Mouse (Mus musculus): ENCODE data around the gene Rbks. TPM values are rescaled to one million over a fixed set of nuclear protein-coding genes. Genes with fewer than 3 reads are reported as not detected.
A peak's percentile ranks its signal among the peaks of the same experiment; 100 is the strongest.

Gene Rbks
- polyA plus RNA-seq, 1 experiment: 8.1 TPM

- H3K4me3 ChIP-seq (ENCODE audit: control insufficient read depth, insufficient read depth, low read length): no peak overlapping the region
- no peaks in the 10 kb centered on the region for H3K27me3 ChIP-seq (ENCODE audit: control insufficient read depth, insufficient read depth, low read length)
- WGBS: 96% methylated on average over 5 of the region's 5 CpGs
- no peak for DNase-seq
- no peak overlapping the region for H3K27ac ChIP-seq (ENCODE audit: control insufficient read depth, insufficient read depth, low read length)
- no peaks in the 10 kb centered on the region for H3K4me1 ChIP-seq (replicated peaks; ENCODE audit: control insufficient read depth, insufficient read depth, low read length)
- H3K36me3 ChIP-seq (ENCODE audit: control insufficient read depth, insufficient read depth, low read length): no peaks in the 10 kb centered on the region
- no peak for TF ChIP-seq POLR2A (IDR thresholded peaks at IDR 0.05; ENCODE audit: control insufficient read depth, extremely low read depth, insufficient read depth, low read length, poor library complexity)
- no peak for TF ChIP-seq CTCF (IDR thresholded peaks at IDR 0.05; ENCODE audit: borderline replicate concordance, control insufficient read depth, extremely low read depth, insufficient read depth, low read length, poor library complexity)
Observed at GRCm38 (mm10) chr5:31704971-31705370, 7.5 kb upstream of the Rbks start.

- Histone ChIP-seq H3K36me3 (ENCODE audit: control insufficient read depth, insufficient read depth, low read length) (no peaks in the 10 kb centered on the region), H3K27me3 (ENCODE audit: control insufficient read depth, insufficient read depth, low read length) (no peaks in the 10 kb centered on the region), H3K4me1 (replicated peaks; ENCODE audit: control insufficient read depth, insufficient read depth, low read length) (peaks cover 4% of the 10 kb centered on the region), H3K27ac (ENCODE audit: control insufficient read depth, insufficient read depth, low read length) (no peak overlapping the region), H3K4me3 (ENCODE audit: control insufficient read depth, insufficient read depth, low read length) (no peak overlapping the region)
- no peak for TF ChIP-seq POLR2A (IDR thresholded peaks at IDR 0.05; ENCODE audit: control insufficient read depth, extremely low read depth, insufficient read depth, low read length, poor library complexity)
- TF ChIP-seq CTCF (IDR thresholded peaks at IDR 0.05; ENCODE audit: borderline replicate concordance, control insufficient read depth, extremely low read depth, insufficient read depth, low read length, poor library complexity): no peak
- no peak for DNase-seq
Observed at GRCm38 (mm10) chr5:31699397-31699796, 2.0 kb upstream of the Rbks start.

- TF ChIP-seq CTCF (IDR thresholded peaks at IDR 0.05; ENCODE audit: borderline replicate concordance, control insufficient read depth, extremely low read depth, insufficient read depth, low read length, poor library complexity) (no peak), POLR2A (IDR thresholded peaks at IDR 0.05; ENCODE audit: control insufficient read depth, extremely low read depth, insufficient read depth, low read length, poor library complexity) (no peak)
- no peak overlapping the region for H3K27ac ChIP-seq (ENCODE audit: control insufficient read depth, insufficient read depth, low read length)
- H3K4me3 ChIP-seq (ENCODE audit: control insufficient read depth, insufficient read depth, low read length): no peak overlapping the region
- DNase-seq: no peak
- WGBS: 79% methylated on average over 4 of the region's 4 CpGs
- no peaks in the 10 kb centered on the region for H3K36me3 ChIP-seq (ENCODE audit: control insufficient read depth, insufficient read depth, low read length)
- H3K4me1 ChIP-seq (replicated peaks; ENCODE audit: control insufficient read depth, insufficient read depth, low read length): peaks cover 4% of the 10 kb centered on the region
- no peaks in the 10 kb centered on the region for H3K27me3 ChIP-seq (ENCODE audit: control insufficient read depth, insufficient read depth, low read length)
Observed at GRCm38 (mm10) chr5:31698931-31699330, 1.5 kb upstream of the Rbks start.

GRCm38 (mm10) chr5:31698297-31698726 is 885 bp upstream of the Rbks start:
- peak overlapping the region; percentile 65 for H3K4me3 ChIP-seq (ENCODE audit: control insufficient read depth, insufficient read depth, low read length)
- peak overlapping the region; percentile 89 for H3K27ac ChIP-seq (ENCODE audit: control insufficient read depth, insufficient read depth, low read length)
- no peak for TF ChIP-seq CTCF (IDR thresholded peaks at IDR 0.05; ENCODE audit: borderline replicate concordance, control insufficient read depth, extremely low read depth, insufficient read depth, low read length, poor library complexity)
- TF ChIP-seq POLR2A (IDR thresholded peaks at IDR 0.05; ENCODE audit: control insufficient read depth, extremely low read depth, insufficient read depth, low read length, poor library complexity): no peak
- H3K4me1 ChIP-seq (replicated peaks; ENCODE audit: control insufficient read depth, insufficient read depth, low read length): peaks cover 4% of the 10 kb centered on the region
- no peaks in the 10 kb centered on the region for H3K27me3 ChIP-seq (ENCODE audit: control insufficient read depth, insufficient read depth, low read length)
- H3K36me3 ChIP-seq (ENCODE audit: control insufficient read depth, insufficient read depth, low read length): no peaks in the 10 kb centered on the region
- 1% methylated on average over 16 of the region's 16 CpGs for WGBS
- DNase-seq: peak; percentile 91

- Histone ChIP-seq H3K4me1 (replicated peaks; ENCODE audit: control insufficient read depth, insufficient read depth, low read length) (peaks cover 4% of the 10 kb centered on the region), H3K4me3 (ENCODE audit: control insufficient read depth, insufficient read depth, low read length) (peak within 1 kb of the TSS; percentile 65), H3K27me3 (ENCODE audit: control insufficient read depth, insufficient read depth, low read length) (no peaks in the 10 kb centered on the region), H3K27ac (ENCODE audit: control insufficient read depth, insufficient read depth, low read length) (peak within 1 kb of the TSS; percentile 89), H3K36me3 (ENCODE audit: control insufficient read depth, insufficient read depth, low read length) (no peaks in the 10 kb centered on the region)
- TF ChIP-seq CTCF (IDR thresholded peaks at IDR 0.05; ENCODE audit: borderline replicate concordance, control insufficient read depth, extremely low read depth, insufficient read depth, low read length, poor library complexity) (peak; percentile 54; the same call in 1 of the 2 replicates), POLR2A (IDR thresholded peaks at IDR 0.05; ENCODE audit: control insufficient read depth, extremely low read depth, insufficient read depth, low read length, poor library complexity) (peak; percentile 91)
- peak; percentile 92 for DNase-seq
- WGBS: under 1% methylated on average over 71 of the region's 71 CpGs
Observed at GRCm38 (mm10) chr5:31697644-31698296, 343 bp upstream of the Rbks start, which contains the start of gene Babam2. Babam2 (plus strand) TSS chr5:31697684.

- Histone ChIP-seq H3K27ac (ENCODE audit: control insufficient read depth, insufficient read depth, low read length) (no peak overlapping the region), H3K4me1 (replicated peaks; ENCODE audit: control insufficient read depth, insufficient read depth, low read length) (peaks cover 4% of the 10 kb centered on the region), H3K36me3 (ENCODE audit: control insufficient read depth, insufficient read depth, low read length) (no peaks in the 10 kb centered on the region), H3K4me3 (ENCODE audit: control insufficient read depth, insufficient read depth, low read length) (no peak overlapping the region), H3K27me3 (ENCODE audit: control insufficient read depth, insufficient read depth, low read length) (no peaks in the 10 kb centered on the region)
- no peak for DNase-seq
- no peak for TF ChIP-seq CTCF (IDR thresholded peaks at IDR 0.05; ENCODE audit: borderline replicate concordance, control insufficient read depth, extremely low read depth, insufficient read depth, low read length, poor library complexity)
- TF ChIP-seq POLR2A (IDR thresholded peaks at IDR 0.05; ENCODE audit: control insufficient read depth, extremely low read depth, insufficient read depth, low read length, poor library complexity): no peak
Observed at GRCm38 (mm10) chr5:31693191-31693590, 4.2 kb downstream of the Rbks start.

All from thymus, adult 2 months (tissue).